Mouse (Mus musculus): ENCODE data around the gene Sult3a1. TPM values are rescaled to one million over a fixed set of nuclear protein-coding genes. Genes with fewer than 3 reads are reported as not detected.

The Sult3a1 gene
- not detected in 2 replicates for polyA plus RNA-seq (2012; rRNA removed)

GRCm38 (mm10) chr10:33857421-33857820 lies at the start of gene Sult3a1:
TSS of gene Sult3a1 (plus strand) at chr10:33857721.

GRCm38 (mm10) chr10:33904530-33905481 lies 47.3 kb downstream of the Sult3a1 start, which contains the start of gene Rsph4a:
TSS of gene Rsph4a (plus strand) at chr10:33905111.

Other genes with a start within 250 kb of the Sult3a1 start
- 0.02 and 0.06 TPM in 2 replicates for gene Clvs2, start 233.0 kb upstream of the Sult3a1 start, polyA plus RNA-seq (2012; rRNA removed)
- gene Sult3a2, start 71.0 kb upstream of the Sult3a1 start, polyA plus RNA-seq (2012; rRNA removed) = not detected in 2 replicates
- not detected in 2 replicates for gene Rsph4a, start 47.4 kb downstream of the Sult3a1 start, polyA plus RNA-seq (2012; rRNA removed)
- 0.50 and 0.74 TPM in 2 replicates for gene Zup1, start 93.5 kb downstream of the Sult3a1 start, polyA plus RNA-seq (2012; rRNA removed)
- 21.0 and 51.3 TPM in 2 replicates for gene Rwdd1, start 161.9 kb downstream of the Sult3a1 start, polyA plus RNA-seq (2012; rRNA removed)
- gene Trappc3l, start 179.9 kb downstream of the Sult3a1 start, polyA plus RNA-seq (2012; rRNA removed) = not detected in 2 replicates
- gene Calhm4, start 186.6 kb downstream of the Sult3a1 start, polyA plus RNA-seq (2012; rRNA removed) = not detected in 2 replicates
- 0.13 and 0.16 TPM in 2 replicates for gene Calhm5, start 238.8 kb downstream of the Sult3a1 start, polyA plus RNA-seq (2012; rRNA removed)

Data from stomach, adult 2 months (tissue).